30 mouse cellular contexts compared by ENCODE assay signal in the genomic region with DNA sequence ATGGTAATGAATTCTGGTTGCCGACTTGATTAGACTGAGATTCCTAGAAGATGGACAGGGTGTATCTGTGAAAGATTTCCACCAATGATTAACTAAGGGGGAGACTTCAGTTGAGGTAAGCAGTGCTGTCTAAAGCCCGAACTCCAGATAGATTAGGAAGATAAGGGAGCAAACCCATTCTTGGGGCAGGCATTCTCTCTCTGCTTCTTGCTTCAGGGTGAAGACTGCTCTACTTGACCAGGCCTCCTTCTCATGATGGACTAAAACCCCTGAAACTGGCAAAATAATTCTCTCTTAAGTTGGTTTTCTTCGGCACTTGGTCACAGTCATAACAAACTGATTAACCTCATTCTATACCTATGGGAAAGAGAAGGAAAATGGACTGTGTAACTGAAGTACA.
"Had no signal": no experiment of that assay in that cellular context is flagged by ENCODE, and none has a peak within 500 bp of the region (broad histone marks: within the 10 kb centered on the region; RNA-seq: fewer than 3 reads in every experiment).

No protein-coding gene starts in this region.

- H3K4me1 ChIP-seq: limb, embryonic 10.5 days; limb, embryonic 12.5 days; limb, embryonic 13.5 days; limb, embryonic 15.5 days; liver, embryonic 12.5 days; liver, embryonic 13.5 days; lung, embryonic 15.5 days; midbrain, embryonic 10.5 days; midbrain, embryonic 12.5 days; midbrain, embryonic 15.5 days; neural tube, embryonic 12.5 days had no signal

- H3K9ac ChIP-seq: limb, embryonic 12.5 days; limb, embryonic 13.5 days; limb, embryonic 15.5 days; liver, embryonic 12.5 days; liver, embryonic 13.5 days; liver, embryonic 14.5 days; liver, embryonic 15.5 days; liver, postnatal 0 days; lung, embryonic 14.5 days; lung, embryonic 15.5 days; midbrain, embryonic 12.5 days; midbrain, embryonic 15.5 days; neural tube, embryonic 12.5 days had no signal

- H3K27me3 ChIP-seq: limb, embryonic 12.5 days; limb, embryonic 13.5 days; limb, embryonic 15.5 days; liver, embryonic 12.5 days; liver, embryonic 13.5 days; liver, embryonic 15.5 days; lung, embryonic 15.5 days; megakaryocyte, embryonic 14.5 days; midbrain, embryonic 12.5 days; midbrain, embryonic 15.5 days; neural tube, embryonic 12.5 days had no signal

- H3K4me2 ChIP-seq: limb, embryonic 12.5 days; limb, embryonic 13.5 days; limb, embryonic 15.5 days; liver, embryonic 11.5 days; liver, embryonic 12.5 days; liver, embryonic 13.5 days; liver, embryonic 15.5 days; lung, embryonic 14.5 days; lung, embryonic 15.5 days; midbrain, embryonic 12.5 days; midbrain, embryonic 15.5 days; neural tube, embryonic 12.5 days had no signal

- DNase-seq: left cerebral cortex, postnatal 4 days; liver, embryonic 13.5 days; liver, postnatal 0 days; lung, adult 18-20 months; lung, adult 2 months; lung, embryonic 14.5 days; lung, postnatal 10 days; lung, postnatal 14 days; lung, postnatal 36 days; lung, postnatal 4 days; midbrain, embryonic 14.5 days had no signal

- ATAC-seq: liver, embryonic 12.5 days; liver, postnatal 0 days; lung, postnatal 0 days; midbrain, embryonic 15.5 days; midbrain, embryonic 16.5 days had no signal

- H3K9me3 ChIP-seq: limb, embryonic 10.5 days; limb, embryonic 12.5 days; limb, embryonic 13.5 days; limb, embryonic 15.5 days; liver, embryonic 12.5 days; liver, embryonic 13.5 days; liver, embryonic 15.5 days; lung, embryonic 15.5 days; megakaryocyte, embryonic 14.5 days; midbrain, embryonic 10.5 days; midbrain, embryonic 12.5 days; midbrain, embryonic 15.5 days; neural tube, embryonic 12.5 days had no signal

- H3K4me3 ChIP-seq: left cerebral cortex, adult 2 months; limb, embryonic 10.5 days; limb, embryonic 12.5 days; limb, embryonic 13.5 days; limb, embryonic 15.5 days; liver, embryonic 12.5 days; liver, embryonic 13.5 days; liver, embryonic 15.5 days; lung, embryonic 15.5 days; megakaryocyte, embryonic 14.5 days; midbrain, embryonic 10.5 days; midbrain, embryonic 12.5 days; midbrain, embryonic 15.5 days; myocyte; neural tube, embryonic 12.5 days had no signal

- H3K27ac ChIP-seq: left cerebral cortex, adult 2 months; limb, embryonic 10.5 days; limb, embryonic 12.5 days; limb, embryonic 13.5 days; limb, embryonic 15.5 days; liver, embryonic 12.5 days; liver, embryonic 13.5 days; liver, embryonic 14.5 days; liver, embryonic 15.5 days; lung, embryonic 15.5 days; macrophage; midbrain, embryonic 10.5 days; midbrain, embryonic 12.5 days; midbrain, embryonic 15.5 days; neural tube, embryonic 12.5 days had no signal
